ENCODE assay signal across 8 mouse cellular contexts in genomic region chr10:14734285-14734684, GRCm38 (mm10). TPM values are rescaled to one million over a fixed set of nuclear protein-coding genes. Genes with fewer than 3 reads are reported as not detected.
DNase-seq lines count a peak whose midpoint lies in the region; ATAC-seq and TF ChIP-seq lines count a peak whose summit lies in the region.
"Had no signal": no experiment of that assay in that cellular context is flagged by ENCODE, and none has a peak within 500 bp of the region (broad histone marks: within the 10 kb centered on the region; RNA-seq: fewer than 3 reads in every experiment).

No protein-coding gene starts in this region.

- TF ChIP-seq POLR2A in CH12.LX (IDR thresholded peaks at IDR 0.05; ENCODE audit: low read depth, low read length), result no peak

- no peak overlapping the region for H3K27ac ChIP-seq in CH12.LX (ENCODE audit: insufficient read depth, low read depth)
- no peak overlapping the region for H3K27ac ChIP-seq in intestine, embryonic 16.5 days (ENCODE audit: low read length)
- H3K27ac ChIP-seq: limb, embryonic 15.5 days had no signal

- peak; percentile 1 to 4 for DNase-seq in kidney, adult 8-10 months
- DNase-seq in kidney, adult 11 months, result no peak
- DNase-seq in CH12.LX (ENCODE audit: extremely low read depth) (peak; percentile 68), NIH3T3 (ENCODE audit: low read depth) (peak; percentile 89)
- DNase-seq in frontal cortex, adult 2 months (ENCODE audit: extremely low spot score in 1 of 2, low spot score in 1 of 2), result peak; percentile 15 to 88
- peak; percentile 25 for DNase-seq in lung, postnatal 10 days

- no peak for TF ChIP-seq EP300 in CH12.LX (IDR thresholded peaks at IDR 0.05; ENCODE audit: low read length)

- peak; percentile 34 to 75; a peak in 3 of 4 replicates for TF ChIP-seq CTCF in CH12.LX (conservative IDR thresholded peaks at IDR 0.05 in 1 of 2, IDR thresholded peaks at IDR 0.05 in 1 of 2; ENCODE audit: low read depth in 2 of 2, low read length in 2 of 2)

- no peak overlapping the region for H3K4me3 ChIP-seq in CH12.LX (replicated peaks in 1 of 3; ENCODE audit: low read depth in 2 of 3, low read length in 2 of 3, poor library complexity in 1 of 3)
- no peak overlapping the region for H3K4me3 ChIP-seq in intestine, embryonic 16.5 days (ENCODE audit: low read length)
- H3K4me3 ChIP-seq: limb, embryonic 15.5 days had no signal

- TF ChIP-seq RAD21 in CH12.LX (IDR thresholded peaks at IDR 0.05; ENCODE audit: low read depth, low read length), result peak; percentile 76

- no peaks in the 10 kb centered on the region for H3K79me2 ChIP-seq in CH12.LX (replicated peaks; ENCODE audit: control insufficient read depth, extremely low read depth, insufficient read depth, poor library complexity, severe bottlenecking)

- dilution Hi-C loops in CH12.LX (cut with MboI; ENCODE audit: extremely low pct_ligation_motif_present, extremely low pct_unique_long_range_greater_than_20kb, low sequenced_read_pairs), result no loop called here

- no peaks in the 10 kb centered on the region for H3K36me3 ChIP-seq in CH12.LX (replicated peaks in 1 of 2; ENCODE audit: control insufficient read depth in 1 of 2, insufficient read depth in 1 of 2, low read length in 1 of 2)
- H3K36me3 ChIP-seq in intestine, embryonic 16.5 days (ENCODE audit: control insufficient read depth, insufficient read depth, low read length), result no peaks in the 10 kb centered on the region
- H3K36me3 ChIP-seq: limb, embryonic 15.5 days had no signal

- in situ Hi-C loops in CH12.LX (cut with MboI; ENCODE audit: low pct_ligation_motif_present, low pct_unique_long_range_greater_than_20kb, low sequenced_read_pairs), result no loop called here

- H3K27me3 ChIP-seq in CH12.LX (replicated peaks), result no peaks in the 10 kb centered on the region
- no peaks in the 10 kb centered on the region for H3K27me3 ChIP-seq in intestine, embryonic 16.5 days (replicated peaks; ENCODE audit: control insufficient read depth, insufficient read depth, low read length)
- H3K27me3 ChIP-seq: limb, embryonic 15.5 days had no signal

- no peak for ATAC-seq in intestine, embryonic 16.5 days

- no peak overlapping the region for H3K4me2 ChIP-seq in CH12.LX (ENCODE audit: insufficient read depth, low read depth, poor library complexity, severe bottlenecking)
- H3K4me2 ChIP-seq in intestine, embryonic 16.5 days (ENCODE audit: low read depth, low read length), result no peak overlapping the region
- H3K4me2 ChIP-seq: limb, embryonic 15.5 days had no signal

- no peaks in the 10 kb centered on the region for H3K9me3 ChIP-seq in CH12.LX (replicated peaks; ENCODE audit: low read length)
- no peaks in the 10 kb centered on the region for H3K9me3 ChIP-seq in intestine, embryonic 16.5 days (ENCODE audit: control insufficient read depth, low read length)
- H3K9me3 ChIP-seq: limb, embryonic 15.5 days had no signal

- WGBS in intestine, embryonic 16.5 days, result 6% methylated on average over 2 of the region's 2 CpGs

- no peak overlapping the region for H3K9ac ChIP-seq in CH12.LX (ENCODE audit: insufficient read depth, low read depth)
- no peak overlapping the region for H3K9ac ChIP-seq in intestine, embryonic 16.5 days (ENCODE audit: low read depth, low read length)
- H3K9ac ChIP-seq: limb, embryonic 15.5 days had no signal

- no peaks in the 10 kb centered on the region for H3K4me1 ChIP-seq in CH12.LX (ENCODE audit: control insufficient read depth in 1 of 2, insufficient read depth in 2 of 2)
- H3K4me1 ChIP-seq in intestine, embryonic 16.5 days (ENCODE audit: control insufficient read depth, insufficient read depth, low read length), result no peaks in the 10 kb centered on the region
- H3K4me1 ChIP-seq: limb, embryonic 15.5 days had no signal

TF ChIP-seq in CH12.LX, 34 proteins besides CTCF, POLR2A, EP300 and RAD21:
- TF ChIP-seq IRF4 (IDR thresholded peaks at IDR 0.05; ENCODE audit: low read depth, low read length) (0 out of 2 replicates have a peak, but pooled peaks have one; percentile 17), ZC3H11A (IDR thresholded peaks at IDR 0.05; ENCODE audit: low read depth, low read length) (no peak), SMC3 (IDR thresholded peaks at IDR 0.05; ENCODE audit: low read depth, low read length) (peak; percentile 56)

RNA-seq across cellular contexts. Expression of gene Gje1, which starts 16.3 kb away (rescaled TPM):
- total RNA-seq in CH12.LX (2012; rRNA removed) (not detected in 2 replicates), CH12.LX (2014; rRNA removed) (not detected in 2 replicates)
- polyA plus RNA-seq in CH12.LX (2012; ENCODE audit: insufficient read length, low read depth), result not detected in 2 replicates
- not detected in 2 replicates for polyA plus RNA-seq in frontal cortex, adult 2 months (2012; rRNA removed)
- polyA plus RNA-seq in intestine, embryonic 16.5 days (2015; fragmentation: Nextera tagmentation; extraction: Ambion mirVana), result not detected in 2 replicates
- polyA plus RNA-seq: limb, embryonic 15.5 days had no signal

RNA-seq across cellular contexts. Expression of gene Nmbr, which starts 28.9 kb away (rescaled TPM):
- total RNA-seq in CH12.LX (2012; rRNA removed) (0.25 TPM in 1 of 2 replicates, not detected in the other), CH12.LX (2014; rRNA removed) (0.36 and 0.58 TPM in 2 replicates)
- polyA plus RNA-seq in CH12.LX (2012; ENCODE audit: insufficient read length, low read depth), result 0.26 TPM in 1 of 2 replicates, not detected in the other
- 4.2 and 16.4 TPM in 2 replicates for polyA plus RNA-seq in frontal cortex, adult 2 months (2012; rRNA removed)
- polyA plus RNA-seq in intestine, embryonic 16.5 days (2015; fragmentation: Nextera tagmentation; extraction: Ambion mirVana), result 0.09 TPM in 1 of 2 replicates, not detected in the other
- polyA plus RNA-seq: limb, embryonic 15.5 days had no signal

RNA-seq across cellular contexts. Expression of gene Vta1, which starts 28.9 kb away (rescaled TPM):
- total RNA-seq in CH12.LX (2012; rRNA removed) (49.8 and 50.0 TPM in 2 replicates), CH12.LX (2014; rRNA removed) (82.1 and 97.9 TPM in 2 replicates)
- polyA plus RNA-seq in CH12.LX (2012; ENCODE audit: insufficient read length, low read depth), result 79.6 and 91.7 TPM in 2 replicates
- 93.5 and 103 TPM in 2 replicates for polyA plus RNA-seq in frontal cortex, adult 2 months (2012; rRNA removed)
- polyA plus RNA-seq in intestine, embryonic 16.5 days (2015; fragmentation: Nextera tagmentation; extraction: Ambion mirVana), result 92.1 and 98.6 TPM in 2 replicates
